Mouse (Mus musculus) liver, embryonic 13.5 days (tissue): ENCODE data around the gene Dennd1a. TPM values are rescaled to one million over a fixed set of nuclear protein-coding genes. Genes with fewer than 3 reads are reported as not detected.
A peak's percentile ranks its signal among the peaks of the same experiment; 100 is the strongest.

Source experiments
- ATAC-seq: fragments of 200-750 bp; cut with Nextera tagmentation; 2 replicates; pipeline ENCODE4 v1.8.0; 2017; ENCODE audit warnings: low read depth, mild to moderate bottlenecking, moderate number of reproducible peaks, moderate library complexity
- DNase-seq: peaks from one replicate; pipeline ENCODE4 v3.0.0; 2022
- H3K27ac ChIP-seq: fragments of 300-500 bp; sonication (generic); 2 replicates; pipeline ENCODE4 v1.5.1; 2015; ENCODE audit warnings: moderate library complexity, mild to moderate bottlenecking, inconsistent platforms
- H3K27me3 ChIP-seq: fragments of 300-500 bp; sonication (generic); 2 replicates; pipeline ENCODE4 v1.6.1; 2015; ENCODE audit warnings: mild to moderate bottlenecking, inconsistent platforms
- H3K36me3 ChIP-seq: fragments of 300-500 bp; sonication (generic); 2 replicates; pipeline ENCODE4 v1.6.1; 2015; ENCODE audit warnings: mild to moderate bottlenecking, inconsistent platforms
- H3K4me1 ChIP-seq: fragments of 300-500 bp; sonication (generic); replicated peaks from 2 replicates; pipeline ENCODE4 v1.6.1; 2015; ENCODE audit warnings: inconsistent platforms
- H3K4me2 ChIP-seq: fragments of 300-500 bp; sonication (generic); 2 replicates; pipeline ENCODE4 v1.6.1; 2015; ENCODE audit warnings: inconsistent platforms, mild to moderate bottlenecking, moderate library complexity
- H3K4me3 ChIP-seq: fragments of 300-500 bp; sonication (generic); replicated peaks from 2 replicates; pipeline ENCODE4 v1.5.1; 2015; ENCODE audit warnings: mild to moderate bottlenecking, inconsistent platforms
- H3K9ac ChIP-seq: fragments of 300-500 bp; sonication (generic); 2 replicates; pipeline ENCODE4 v1.6.1; 2015; ENCODE audit warnings: mild to moderate bottlenecking, inconsistent platforms
- H3K9me3 ChIP-seq: fragments of 300-500 bp; sonication (generic); replicated peaks from 2 replicates; pipeline ENCODE4 v1.6.1; 2016; ENCODE audit warnings: inconsistent platforms
- WGBS: fragments of 180-500 bp; shearing (Covaris S2); methylation state at CpG from one replicate; pipeline ENCODE4 v1.1.7; 2015; ENCODE audit not compliant: insufficient replicate concordance; 5-methylcytosine and 5-hydroxymethylcytosine counted together
- polyA plus RNA-seq: library from polyadenylated mRNA; unstranded; fragments of >200 nt; fragmentation: Nextera tagmentation; extraction: Ambion mirVana; gene quantifications from 2 replicates; pipeline ENCODE4 v1.2.1, GENCODE M21; 2015

The Dennd1a gene
- polyA plus RNA-seq, 1 experiment from 2014 or later = 7.6 TPM

GRCm38 (mm10) chr2:37780270-37780929 is 506.8 kb downstream of the Dennd1a start:
- no peaks in the 10 kb centered on the region for H3K9me3 ChIP-seq
- WGBS = 2% methylated on average over 14 of the region's 14 CpGs
- peaks cover 48% of the 10 kb centered on the region for H3K4me1 ChIP-seq
- H3K4me3 ChIP-seq = no peak overlapping the region; the same call in 1 of the 2 replicates
- ATAC-seq (peak; percentile 97), DNase-seq (peak; percentile 82)
- peaks cover 54% of the 10 kb centered on the region for H3K27me3 ChIP-seq
- H3K36me3 ChIP-seq = no peaks in the 10 kb centered on the region
- 0 out of 2 replicates have a peak overlapping the region, but pooled peaks have one; percentile 5 for H3K9ac ChIP-seq
- no peak overlapping the region for H3K27ac ChIP-seq
- peak overlapping the region; percentile 55 for H3K4me2 ChIP-seq

- peaks cover 48% of the 10 kb centered on the region for H3K4me1 ChIP-seq
- no peaks in the 10 kb centered on the region for H3K9me3 ChIP-seq
- no peak overlapping the region for H3K4me2 ChIP-seq
- ATAC-seq (no peak), DNase-seq (no peak)
- peaks cover 51% of the 10 kb centered on the region for H3K27me3 ChIP-seq
- H3K4me3 ChIP-seq = no peak overlapping the region
- H3K27ac ChIP-seq = no peak overlapping the region
- no peaks in the 10 kb centered on the region for H3K36me3 ChIP-seq
- 55% methylated on average over 10 of the region's 10 CpGs for WGBS
- H3K9ac ChIP-seq = no peak overlapping the region
Measured at GRCm38 (mm10) chr2:37777958-37778720, 509.1 kb downstream of the Dennd1a start.

DNA sequence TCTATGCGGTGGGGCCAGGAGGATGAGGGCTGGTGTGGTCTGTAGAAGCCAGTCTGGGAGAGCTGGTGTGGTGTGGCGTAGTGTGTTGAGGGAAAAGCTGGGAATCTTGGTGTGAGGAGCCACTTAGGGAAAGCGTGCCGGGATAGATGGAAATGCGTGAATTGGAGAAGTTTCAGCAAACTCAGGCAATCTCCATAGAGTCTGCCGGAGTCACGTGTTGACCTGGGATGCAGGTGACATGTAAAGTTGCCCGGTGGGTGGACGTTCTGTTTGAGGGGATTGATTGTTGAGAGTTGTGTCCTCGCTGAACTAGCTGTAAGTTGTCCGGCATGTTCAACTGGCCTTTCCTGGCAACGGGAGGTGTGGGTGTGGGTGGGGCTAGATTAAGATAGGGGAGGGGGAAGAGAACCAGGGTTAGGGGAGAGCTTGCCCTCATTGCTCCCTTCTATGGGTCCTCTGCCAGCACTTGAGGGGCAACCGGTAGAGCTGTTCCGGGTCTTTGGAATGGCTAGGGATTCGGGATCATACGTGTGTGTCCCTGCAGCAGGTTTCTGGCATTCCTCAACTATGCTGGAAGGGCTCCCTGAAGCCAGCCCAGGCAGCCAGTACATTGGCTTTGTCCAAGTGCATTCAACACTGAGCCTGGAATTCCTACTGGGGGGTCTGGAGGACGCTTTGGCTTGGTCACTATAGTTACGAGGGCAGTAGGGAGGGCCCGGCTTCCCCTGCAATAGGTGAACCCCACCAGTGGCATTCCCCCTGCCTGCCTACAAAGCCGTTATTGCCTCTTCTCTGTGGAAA is 510.4 kb downstream of the Dennd1a start:
- H3K27me3 ChIP-seq = peaks cover 53% of the 10 kb centered on the region
- peak overlapping the region; percentile 56 for H3K4me2 ChIP-seq
- H3K27ac ChIP-seq = no peak overlapping the region
- H3K4me3 ChIP-seq = peak overlapping the region; percentile 30
- no peaks in the 10 kb centered on the region for H3K9me3 ChIP-seq
- H3K36me3 ChIP-seq = no peaks in the 10 kb centered on the region
- DNase-seq (no peak), ATAC-seq (no peak)
- H3K9ac ChIP-seq = 0 out of 2 replicates have a peak overlapping the region, but pooled peaks have one; percentile 44
- peaks cover 48% of the 10 kb centered on the region for H3K4me1 ChIP-seq
- WGBS = 27% methylated on average over 20 of the region's 20 CpGs

DNA sequence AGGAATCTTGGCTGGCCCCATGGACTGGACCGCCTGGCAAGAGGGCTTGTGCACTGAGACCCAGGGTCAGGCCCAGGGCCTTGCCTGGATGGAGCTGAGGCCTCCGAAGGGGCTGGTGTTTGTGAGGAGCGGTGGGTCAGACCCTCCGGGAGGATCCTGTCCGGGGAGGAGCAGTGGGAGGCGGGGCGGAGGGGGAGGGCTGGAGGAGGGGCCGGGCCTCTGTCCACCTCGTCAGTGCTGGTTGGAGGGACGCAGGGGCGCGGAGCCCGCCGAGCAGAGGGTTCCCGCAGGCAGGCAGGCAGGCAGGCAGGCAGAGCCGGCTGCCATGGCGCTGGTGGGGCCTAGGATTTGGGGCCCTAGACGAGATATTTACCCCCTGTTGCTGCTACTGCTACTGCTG is 511.2 kb downstream of the Dennd1a start, which contains the start of gene Crb2:
Gene Crb2, plus strand, starts transcription at position 234 of the 400 bp plus-strand sequence.
- H3K4me3 ChIP-seq = peak within 1 kb of the TSS; percentile 30

GRCm38 (mm10) chr2:37774571-37774970 is 512.6 kb downstream of the Dennd1a start:
- ATAC-seq = no peak
- WGBS = 16% methylated on average over 5 of the region's 5 CpGs
- no peak overlapping the region for H3K4me2 ChIP-seq
- no peaks in the 10 kb centered on the region for H3K9me3 ChIP-seq
- no peak overlapping the region for H3K4me3 ChIP-seq
- no peak for DNase-seq
- no peak overlapping the region for H3K9ac ChIP-seq
- H3K27ac ChIP-seq = no peak overlapping the region
- peaks cover 37% of the 10 kb centered on the region for H3K4me1 ChIP-seq
- H3K36me3 ChIP-seq = no peaks in the 10 kb centered on the region
- H3K27me3 ChIP-seq = peaks cover 45% of the 10 kb centered on the region

More for the DNA sequence above, 511.2 kb downstream of the Dennd1a start, which contains the start of gene Crb2:
- peak within 1 kb of the TSS; percentile 56 for H3K4me2 ChIP-seq
- H3K4me1 ChIP-seq = peaks cover 51% of the 10 kb centered on the region
- peak within 1 kb of the TSS; percentile 44 for H3K9ac ChIP-seq
- DNase-seq (no peak), ATAC-seq (no peak)
- no peak within 1 kb of the TSS for H3K27ac ChIP-seq
- 9% methylated on average over 18 of the region's 18 CpGs for WGBS
- peaks cover 45% of the 10 kb centered on the region for H3K27me3 ChIP-seq
- H3K36me3 ChIP-seq = no peaks in the 10 kb centered on the region
- no peaks in the 10 kb centered on the region for H3K9me3 ChIP-seq

- peak; percentile 45 for ATAC-seq
- Histone ChIP-seq H3K27me3 (peaks cover 31% of the 10 kb centered on the region), H3K4me1 (peaks cover 18% of the 10 kb centered on the region), H3K27ac (no peak overlapping the region), H3K9me3 (no peaks in the 10 kb centered on the region), H3K36me3 (no peaks in the 10 kb centered on the region), H3K4me2 (peak overlapping the region; percentile 62), H3K9ac (peak overlapping the region; percentile 41), H3K4me3 (peak overlapping the region; percentile 48)
- peak; percentile 69 for DNase-seq
- WGBS = under 1% methylated on average over 18 of the region's 18 CpGs
Measured at GRCm38 (mm10) chr2:37771618-37772285, 515.4 kb downstream of the Dennd1a start.

DNA sequence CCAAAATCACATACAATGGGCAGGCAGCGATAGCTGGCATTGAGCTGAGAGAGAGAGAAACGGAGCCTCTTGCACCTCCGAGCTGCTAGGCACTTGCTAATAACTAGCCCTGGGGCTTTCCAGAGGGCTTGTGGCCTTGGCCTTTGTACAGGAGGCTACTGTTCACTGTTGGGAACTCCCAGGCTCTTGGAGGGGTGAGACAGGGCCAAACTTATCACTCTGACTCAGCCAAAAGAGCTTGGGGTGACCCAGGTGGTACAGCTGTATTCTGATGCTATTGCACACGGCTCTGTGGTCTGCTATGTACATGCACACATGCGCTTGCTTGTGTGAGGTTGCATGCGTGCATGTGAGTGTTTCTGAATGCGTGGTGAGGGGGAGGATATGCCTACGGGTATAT is 517.4 kb downstream of the Dennd1a start:
- Histone ChIP-seq H3K4me1 (peaks cover 13% of the 10 kb centered on the region), H3K36me3 (no peaks in the 10 kb centered on the region), H3K27ac (no peak overlapping the region), H3K27me3 (peaks cover 16% of the 10 kb centered on the region; the same call in 1 of the 2 replicates), H3K4me2 (no peak overlapping the region), H3K9ac (no peak overlapping the region), H3K9me3 (no peaks in the 10 kb centered on the region), H3K4me3 (no peak overlapping the region)
- 77% methylated on average over 8 of the region's 8 CpGs for WGBS
- DNase-seq (no peak), ATAC-seq (no peak)

- no peak overlapping the region for H3K27ac ChIP-seq
- peaks cover 15% of the 10 kb centered on the region for H3K4me1 ChIP-seq
- H3K4me2 ChIP-seq = no peak overlapping the region
- ATAC-seq (no peak), DNase-seq (no peak)
- no peak overlapping the region for H3K9ac ChIP-seq
- peaks cover 12% of the 10 kb centered on the region; the same call in 1 of the 2 replicates for H3K27me3 ChIP-seq
- H3K4me3 ChIP-seq = no peak overlapping the region
- H3K36me3 ChIP-seq = no peaks in the 10 kb centered on the region
- 69% methylated on average over 2 of the region's 2 CpGs for WGBS
- no peaks in the 10 kb centered on the region for H3K9me3 ChIP-seq
Measured at GRCm38 (mm10) chr2:37768903-37769302, 518.3 kb downstream of the Dennd1a start.

DNA sequence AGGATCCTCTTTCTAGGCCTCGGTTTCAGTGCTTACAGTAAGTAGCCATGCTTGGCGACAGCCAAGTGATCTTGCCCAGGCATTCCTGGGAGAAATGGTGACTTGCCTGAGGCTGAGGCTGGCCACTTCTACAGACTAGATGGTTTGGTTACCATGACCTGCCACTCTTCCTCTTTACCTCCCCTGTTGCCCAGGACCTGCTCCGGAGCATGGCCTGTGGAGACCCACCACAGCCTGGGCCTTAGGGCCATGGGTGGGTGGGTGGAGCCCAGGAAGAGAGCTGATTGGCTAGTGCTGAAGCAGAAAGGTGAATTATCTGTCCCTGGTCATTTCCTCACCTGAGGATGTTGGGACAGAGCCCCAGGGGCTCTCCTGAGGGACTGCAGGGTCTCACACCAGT is 519.5 kb downstream of the Dennd1a start:
- no peak for DNase-seq
- peaks cover 15% of the 10 kb centered on the region for H3K4me1 ChIP-seq
- H3K36me3 ChIP-seq = no peaks in the 10 kb centered on the region
- H3K27me3 ChIP-seq = peaks cover 8% of the 10 kb centered on the region; the same call in 1 of the 2 replicates
- H3K4me2 ChIP-seq = no peak overlapping the region
- no peak for ATAC-seq
- H3K27ac ChIP-seq = no peak overlapping the region
- H3K4me3 ChIP-seq = no peak overlapping the region
- 52% methylated on average over 3 of the region's 3 CpGs for WGBS
- no peaks in the 10 kb centered on the region for H3K9me3 ChIP-seq
- no peak overlapping the region for H3K9ac ChIP-seq

- no peak overlapping the region for H3K27ac ChIP-seq
- no peak for DNase-seq
Measured at GRCm38 (mm10) chr2:37767080-37767547, 520.1 kb downstream of the Dennd1a start.

More at GRCm38 (mm10) chr2:37767080-37767547, 520.1 kb downstream of the Dennd1a start:
- no peak overlapping the region for H3K4me3 ChIP-seq
- 37% methylated on average over 9 of the region's 9 CpGs for WGBS
- H3K27me3 ChIP-seq = peaks cover 6% of the 10 kb centered on the region; the same call in 1 of the 2 replicates
- peaks cover 15% of the 10 kb centered on the region for H3K4me1 ChIP-seq
- no peaks in the 10 kb centered on the region for H3K9me3 ChIP-seq
- H3K9ac ChIP-seq = no peak overlapping the region
- no peak for ATAC-seq
- no peak overlapping the region for H3K4me2 ChIP-seq
- no peaks in the 10 kb centered on the region for H3K36me3 ChIP-seq
